Mouse (Mus musculus) liver, adult 10 weeks (tissue): ENCODE results near the gene Klf7. TPM values are rescaled to one million over a fixed set of nuclear protein-coding genes. Genes with fewer than 3 reads are reported as not detected.

ENCODE experiments used
- polyA plus RNA-seq: library from polyadenylated mRNA; stranded (reverse); fragments of 350-450 nt; fragmentation: Illumina TruSeq; extraction: RNeasy Lipid Tissue Mini Kit (QIAGEN cat#74804); gene quantifications from one replicate; pipeline ENCODE4 v1.2.3, GENCODE M21; 2014; ENCODE audit warnings: low read depth, low replicate concordance

Klf7 gene
- 2.9 TPM for polyA plus RNA-seq

DNA sequence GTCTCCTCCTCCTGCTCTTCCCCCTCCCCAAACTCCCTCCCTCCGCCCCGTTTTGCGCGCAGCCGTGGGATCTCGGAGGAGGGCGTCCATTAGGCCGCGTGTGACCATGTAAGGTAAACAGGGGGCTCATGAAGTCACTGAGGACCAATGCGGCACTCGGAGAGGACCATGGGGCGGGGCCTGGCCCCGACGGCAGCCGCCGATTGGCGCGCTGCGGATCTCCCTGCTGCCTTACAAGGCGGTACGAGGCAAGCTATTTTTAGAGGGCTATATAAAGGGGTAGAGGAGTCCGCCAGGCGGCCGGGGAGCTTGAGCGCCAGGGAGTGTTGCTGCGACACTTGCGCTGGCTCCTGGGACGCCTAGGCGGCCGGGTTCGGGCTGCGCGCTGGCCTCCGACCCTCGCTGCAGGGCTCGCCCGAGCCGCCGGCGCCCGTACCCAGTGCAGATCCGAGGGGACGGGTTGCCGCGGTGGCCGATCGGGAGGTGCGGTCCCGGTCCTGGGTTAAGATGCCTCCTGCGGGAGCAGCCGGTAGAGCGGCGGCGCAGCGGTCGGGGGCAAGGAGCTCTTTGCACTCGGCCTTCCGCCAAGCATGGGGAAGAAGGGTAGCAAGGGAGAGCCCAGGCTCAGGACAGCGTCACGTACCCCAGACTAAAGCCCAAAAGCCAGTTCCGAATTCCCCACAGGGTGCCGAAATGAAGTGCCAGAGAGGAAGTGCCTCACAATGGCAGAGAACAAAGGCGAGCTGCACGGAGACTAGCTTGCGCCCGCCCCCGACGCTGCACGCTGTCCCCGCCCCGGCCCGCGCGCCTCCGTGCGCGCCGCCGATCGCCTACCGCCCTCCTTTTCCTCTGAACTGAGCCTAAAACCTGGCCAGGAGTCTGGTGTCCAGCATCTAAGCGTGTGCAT is at the start of gene Klf7:
Gene Klf7 (minus strand): TSS at position 724 of the 907 bp plus-strand sequence.

